Mouse (Mus musculus): ENCODE data around the gene Slc16a10. TPM values are rescaled to one million over a fixed set of nuclear protein-coding genes. Genes with fewer than 3 reads are reported as not detected.

Slc16a10 gene
- polyA plus RNA-seq, 2 experiments = 5.6 to 9.6 TPM

DNA sequence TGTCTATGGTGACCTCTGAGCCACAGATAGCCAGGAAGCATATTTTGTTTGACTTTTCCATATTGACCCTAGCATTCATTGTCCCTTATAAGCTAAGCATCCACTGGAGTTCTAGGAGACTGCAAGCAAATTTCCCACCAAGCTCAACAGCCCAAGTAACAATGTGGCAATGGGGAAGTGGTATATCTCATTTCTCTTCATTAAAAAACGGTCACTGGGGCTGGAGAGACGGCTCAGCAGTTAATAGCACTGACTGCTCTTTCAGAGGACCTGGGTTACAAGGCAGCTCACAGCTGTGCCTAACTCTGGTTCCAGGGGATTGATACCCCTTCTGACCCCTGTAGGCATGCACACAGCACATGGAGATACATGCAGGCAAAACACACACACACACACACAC is 84.4 kb downstream of the Slc16a10 start:
- Histone ChIP-seq H3K9ac (ENCODE audit: low read depth, low read length, severe bottlenecking) (no peak overlapping the region), H3K4me2 (replicated peaks; ENCODE audit: low read depth, low read length, severe bottlenecking) (no peak overlapping the region), H3K27ac (replicated peaks; ENCODE audit: low read depth, low read length) (no peak overlapping the region; the same call in 1 of the 2 replicates), H3K4me1 (ENCODE audit: control insufficient read depth, insufficient read depth, low read length) (peaks cover 7% of the 10 kb centered on the region), H3K27me3 (ENCODE audit: control insufficient read depth, insufficient read depth, low read length) (no peaks in the 10 kb centered on the region), H3K4me3 (replicated peaks; ENCODE audit: low read length) (no peak overlapping the region), H3K9me3 (ENCODE audit: control insufficient read depth, low read length) (no peaks in the 10 kb centered on the region), H3K36me3 (ENCODE audit: control insufficient read depth, insufficient read depth, low read length) (no peaks in the 10 kb centered on the region)
- WGBS = 34% methylated on average over 2 of the region's 2 CpGs
- DNase-seq (ENCODE audit: low spot score) (no peak), ATAC-seq (ENCODE audit: low FRiP score, low read depth) (no peak)
- TF ChIP-seq POLR2A (IDR thresholded peaks at IDR 0.05; ENCODE audit: borderline replicate concordance, extremely low read depth, insufficient read depth, insufficient read length) = no peak

DNA sequence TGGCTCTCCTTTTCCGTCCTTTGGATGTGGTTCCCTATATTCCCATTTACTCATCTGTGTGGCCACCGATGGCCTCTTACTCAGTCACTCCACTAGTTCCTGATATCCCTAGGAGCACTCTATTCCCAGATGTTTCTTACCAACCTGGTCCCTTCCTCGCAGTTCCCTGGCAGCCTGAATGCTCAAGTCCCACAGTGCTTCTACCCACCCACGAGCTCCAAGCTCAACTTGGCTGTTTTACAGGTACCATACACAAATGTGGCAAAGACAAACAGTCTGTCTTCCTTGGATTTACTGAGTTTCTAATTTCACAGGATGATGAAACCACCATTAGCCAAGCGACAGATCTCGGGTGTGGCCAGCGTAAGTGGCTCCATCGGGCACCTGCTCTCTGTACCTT is 87.6 kb downstream of the Slc16a10 start:
- 84% methylated on average over 8 of the region's 8 CpGs for WGBS
- no peaks in the 10 kb centered on the region for H3K36me3 ChIP-seq (ENCODE audit: control insufficient read depth, insufficient read depth, low read length)
- no peak for TF ChIP-seq POLR2A (IDR thresholded peaks at IDR 0.05; ENCODE audit: borderline replicate concordance, extremely low read depth, insufficient read depth, insufficient read length)

DNA sequence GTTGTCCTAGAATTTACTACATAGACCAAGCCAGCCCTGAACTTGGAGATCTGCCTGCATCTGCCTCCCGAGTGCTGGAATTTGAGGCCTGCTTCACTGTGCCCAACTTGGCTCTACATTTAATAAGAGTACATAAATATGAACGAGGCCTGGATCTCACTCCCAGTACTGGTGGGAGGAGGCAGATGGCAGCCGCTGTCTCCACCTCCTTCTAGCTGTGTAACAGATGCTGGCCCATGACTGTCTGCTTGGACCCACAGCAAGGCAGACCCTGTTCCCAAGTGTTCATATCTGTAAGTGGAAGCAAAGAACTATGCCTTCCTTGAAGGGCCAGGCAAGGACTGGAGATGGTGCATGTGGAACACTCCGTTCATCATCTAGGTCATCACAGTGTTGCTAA is 88.2 kb downstream of the Slc16a10 start:
- Histone ChIP-seq H3K4me1 (ENCODE audit: control insufficient read depth, insufficient read depth, low read length) (peaks cover 6% of the 10 kb centered on the region), H3K9ac (ENCODE audit: low read depth, low read length, severe bottlenecking) (no peak overlapping the region), H3K4me2 (replicated peaks; ENCODE audit: low read depth, low read length, severe bottlenecking) (no peak overlapping the region), H3K27me3 (ENCODE audit: control insufficient read depth, insufficient read depth, low read length) (no peaks in the 10 kb centered on the region), H3K9me3 (ENCODE audit: control insufficient read depth, low read length) (no peaks in the 10 kb centered on the region), H3K4me3 (replicated peaks; ENCODE audit: low read length) (no peak overlapping the region), H3K27ac (replicated peaks; ENCODE audit: low read depth, low read length) (no peak overlapping the region), H3K36me3 (ENCODE audit: control insufficient read depth, insufficient read depth, low read length) (no peaks in the 10 kb centered on the region)
- no peak for ATAC-seq (ENCODE audit: low FRiP score, low read depth)
- no peak for DNase-seq (ENCODE audit: low spot score)
- TF ChIP-seq POLR2A (IDR thresholded peaks at IDR 0.05; ENCODE audit: borderline replicate concordance, extremely low read depth, insufficient read depth, insufficient read length) = no peak
- WGBS = 82% methylated on average over 4 of the region's 4 CpGs

More for the DNA sequence above, 87.6 kb downstream of the Slc16a10 start:
- ATAC-seq (ENCODE audit: low FRiP score, low read depth) = no peak
- Histone ChIP-seq H3K9me3 (ENCODE audit: control insufficient read depth, low read length) (no peaks in the 10 kb centered on the region), H3K27me3 (ENCODE audit: control insufficient read depth, insufficient read depth, low read length) (no peaks in the 10 kb centered on the region), H3K4me2 (replicated peaks; ENCODE audit: low read depth, low read length, severe bottlenecking) (no peak overlapping the region), H3K4me1 (ENCODE audit: control insufficient read depth, insufficient read depth, low read length) (peaks cover 7% of the 10 kb centered on the region), H3K27ac (replicated peaks; ENCODE audit: low read depth, low read length) (no peak overlapping the region), H3K4me3 (replicated peaks; ENCODE audit: low read length) (no peak overlapping the region), H3K9ac (ENCODE audit: low read depth, low read length, severe bottlenecking) (no peak overlapping the region)
- no peak for DNase-seq (ENCODE audit: low spot score)

DNA sequence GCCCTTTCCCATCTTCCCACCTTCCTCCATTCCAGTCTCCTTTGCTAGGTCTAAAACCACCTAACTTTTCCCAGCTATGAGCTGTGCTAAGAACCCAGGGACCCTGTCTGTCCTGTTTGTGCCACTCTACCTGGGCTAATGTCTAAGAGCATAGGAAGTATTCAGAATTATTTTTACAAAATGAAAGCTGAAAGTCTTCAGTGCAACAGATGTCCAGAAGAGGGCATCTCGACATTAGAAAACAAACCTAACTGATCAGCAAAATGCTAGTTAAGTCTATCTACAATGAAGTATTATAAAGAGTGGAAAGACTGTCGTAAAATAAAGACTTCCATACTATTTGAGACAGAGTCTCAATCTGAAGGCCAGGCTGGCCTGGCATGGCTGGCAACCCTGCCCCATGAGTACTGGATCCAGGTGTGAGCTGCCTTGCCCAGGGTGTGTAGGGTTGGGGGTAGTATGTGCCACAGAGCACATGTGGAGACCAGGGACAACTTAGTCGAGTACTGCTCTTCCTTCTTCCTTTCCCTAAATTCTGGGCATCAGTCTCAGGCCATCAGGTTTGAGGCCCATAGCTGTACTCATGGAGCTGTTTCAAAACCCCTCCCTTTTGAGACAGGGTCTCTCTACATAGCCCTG is 88.7 kb downstream of the Slc16a10 start:
- no peak overlapping the region for H3K27ac ChIP-seq (replicated peaks; ENCODE audit: low read depth, low read length)
- H3K4me2 ChIP-seq (replicated peaks; ENCODE audit: low read depth, low read length, severe bottlenecking) = no peak overlapping the region
- TF ChIP-seq POLR2A (IDR thresholded peaks at IDR 0.05; ENCODE audit: borderline replicate concordance, extremely low read depth, insufficient read depth, insufficient read length) = no peak
- H3K4me1 ChIP-seq (ENCODE audit: control insufficient read depth, insufficient read depth, low read length) = peaks cover under 1% of the 10 kb centered on the region
- WGBS = 47% methylated on average over 3 of the region's 3 CpGs
- H3K9ac ChIP-seq (ENCODE audit: low read depth, low read length, severe bottlenecking) = no peak overlapping the region
- H3K27me3 ChIP-seq (ENCODE audit: control insufficient read depth, insufficient read depth, low read length) = no peaks in the 10 kb centered on the region
- no peaks in the 10 kb centered on the region for H3K36me3 ChIP-seq (ENCODE audit: control insufficient read depth, insufficient read depth, low read length)
- H3K9me3 ChIP-seq (ENCODE audit: control insufficient read depth, low read length) = no peaks in the 10 kb centered on the region
- ATAC-seq (ENCODE audit: low FRiP score, low read depth) (no peak), DNase-seq (ENCODE audit: low spot score) (peak; percentile 65)
- H3K4me3 ChIP-seq (replicated peaks; ENCODE audit: low read length) = no peak overlapping the region

DNA sequence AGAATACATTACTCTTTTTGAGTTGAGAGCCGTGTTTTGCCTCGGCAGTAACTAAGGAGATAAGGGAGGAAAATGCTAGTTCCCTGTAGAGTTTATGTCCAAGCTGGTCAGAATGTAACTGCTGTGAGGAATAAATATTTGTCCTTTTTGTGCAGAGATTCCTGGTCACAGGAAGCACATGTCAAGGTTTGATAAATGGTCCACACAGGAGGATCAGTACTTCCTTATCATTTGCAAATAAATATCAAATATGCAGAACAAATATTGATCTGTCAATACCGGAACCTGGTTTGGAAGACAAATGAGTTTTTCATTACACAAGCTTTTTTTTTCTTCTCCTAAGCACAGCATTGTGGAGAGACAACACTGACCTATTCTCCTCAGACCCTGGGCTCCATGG is 90.1 kb downstream of the Slc16a10 start:
- TF ChIP-seq POLR2A (IDR thresholded peaks at IDR 0.05; ENCODE audit: borderline replicate concordance, extremely low read depth, insufficient read depth, insufficient read length) = no peak
- Histone ChIP-seq H3K36me3 (ENCODE audit: control insufficient read depth, insufficient read depth, low read length) (no peaks in the 10 kb centered on the region), H3K4me2 (replicated peaks; ENCODE audit: low read depth, low read length, severe bottlenecking) (no peak overlapping the region), H3K4me1 (ENCODE audit: control insufficient read depth, insufficient read depth, low read length) (no peaks in the 10 kb centered on the region), H3K4me3 (replicated peaks; ENCODE audit: low read length) (no peak overlapping the region), H3K9ac (ENCODE audit: low read depth, low read length, severe bottlenecking) (no peak overlapping the region), H3K27ac (replicated peaks; ENCODE audit: low read depth, low read length) (no peak overlapping the region), H3K9me3 (ENCODE audit: control insufficient read depth, low read length) (no peaks in the 10 kb centered on the region), H3K27me3 (ENCODE audit: control insufficient read depth, insufficient read depth, low read length) (no peaks in the 10 kb centered on the region)
- WGBS = 95% methylated on average over 3 of the region's 3 CpGs
- ATAC-seq (ENCODE audit: low FRiP score, low read depth) = no peak
- DNase-seq (ENCODE audit: low spot score) = no peak

All from limb, embryonic 14.5 days (tissue).